Mouse (Mus musculus): ENCODE measurements at regions not wholly inside any gene's neighbourhood (a gene's known extent, or its start where the extent isn't known, plus 50 kb on each side); places are given as distances from the start of the nearest gene placed in this dataset.
"Not testable (repeated sequence)": the region's sequence is repeated elsewhere in the genome, so short reads cannot be mapped to it uniquely, and the experiment has no call there.

DNA sequence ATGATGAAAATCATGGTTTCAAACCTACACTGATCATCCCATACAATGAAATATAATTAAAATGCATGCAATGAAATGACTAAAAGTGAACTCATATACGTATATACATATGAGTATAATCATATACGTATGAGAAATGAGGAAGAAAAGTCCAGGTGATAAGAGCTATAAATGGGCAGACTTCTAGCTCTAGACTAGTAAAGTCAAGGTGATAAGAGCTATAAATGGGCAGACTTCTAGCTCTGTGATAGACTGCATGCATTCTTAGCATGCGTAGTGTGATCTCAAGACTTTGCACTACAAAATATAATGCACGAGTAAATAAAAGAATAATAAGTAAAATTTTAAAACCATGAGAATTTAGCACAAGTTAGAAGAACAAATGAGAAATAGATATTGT is 606.2 kb upstream of the Gpc5 start:
- no peaks in the 10 kb centered on the region for H3K9me3 ChIP-seq
- no peak overlapping the region for H3K4me2 ChIP-seq (replicated peaks)
- ATAC-seq: peak; percentile 56; the same call in 1 of the 2 replicates
- 87% methylated on average over 4 of the region's 4 CpGs for WGBS
- H3K27ac ChIP-seq: no peak overlapping the region
- no peaks in the 10 kb centered on the region for H3K27me3 ChIP-seq (replicated peaks)
- H3K4me1 ChIP-seq (replicated peaks): no peaks in the 10 kb centered on the region
- no peak overlapping the region for H3K4me3 ChIP-seq (replicated peaks)
- H3K9ac ChIP-seq: no peak overlapping the region
- no peaks in the 10 kb centered on the region for H3K36me3 ChIP-seq

DNA sequence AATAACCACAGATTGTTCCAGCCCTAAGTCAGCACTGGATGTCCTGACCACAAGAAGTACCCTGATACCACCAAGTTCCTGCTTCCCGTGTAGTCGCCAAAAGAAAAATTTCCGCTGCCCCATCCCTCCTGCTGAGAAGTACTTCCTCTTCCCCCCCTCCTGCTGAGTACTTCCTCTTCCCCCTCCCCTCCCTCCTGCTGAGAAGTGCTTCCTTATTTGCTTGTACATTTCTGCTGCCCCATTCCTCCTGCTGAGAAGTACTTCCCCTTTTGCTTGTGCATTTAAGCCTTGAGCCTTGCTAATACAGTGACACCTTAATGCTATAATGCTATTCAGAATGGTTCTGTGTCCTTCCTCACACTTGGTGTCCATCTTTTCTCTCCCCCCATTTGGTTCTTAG is 598.6 kb upstream of the Gpc5 start:
- not testable (repeated sequence) for H3K27me3 ChIP-seq (replicated peaks); H3K27ac ChIP-seq; H3K36me3 ChIP-seq; H3K9ac ChIP-seq; H3K4me2 ChIP-seq (replicated peaks); ATAC-seq; H3K4me1 ChIP-seq (replicated peaks); H3K9me3 ChIP-seq; H3K4me3 ChIP-seq (replicated peaks)
- WGBS: 98% methylated on average over 3 of the region's 3 CpGs

DNA sequence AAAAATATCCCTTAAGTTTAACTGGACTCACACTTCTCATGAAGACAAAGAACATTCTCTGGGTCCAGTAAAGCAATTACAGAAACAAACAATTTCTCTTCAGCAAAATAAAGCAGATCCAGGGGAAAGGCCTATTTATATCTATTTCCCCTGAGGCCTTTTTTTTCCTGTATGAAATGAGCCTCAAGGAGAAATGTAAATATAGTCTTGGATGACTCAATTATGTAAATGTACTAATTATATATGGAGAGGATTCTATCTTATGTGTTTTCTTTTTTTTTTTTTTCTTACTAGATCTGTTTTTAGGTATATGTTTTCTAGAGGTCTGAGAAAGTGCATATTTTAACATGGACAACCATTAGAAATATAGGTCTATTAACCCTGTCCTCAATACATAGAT is 587.0 kb upstream of the Gpc5 start:
- Histone ChIP-seq H3K9ac (no peak overlapping the region), H3K27me3 (replicated peaks) (no peaks in the 10 kb centered on the region), H3K4me2 (replicated peaks) (no peak overlapping the region), H3K36me3 (no peaks in the 10 kb centered on the region), H3K27ac (no peak overlapping the region), H3K9me3 (no peaks in the 10 kb centered on the region), H3K4me3 (replicated peaks) (no peak overlapping the region), H3K4me1 (replicated peaks) (no peaks in the 10 kb centered on the region)
- ATAC-seq: no peak

DNA sequence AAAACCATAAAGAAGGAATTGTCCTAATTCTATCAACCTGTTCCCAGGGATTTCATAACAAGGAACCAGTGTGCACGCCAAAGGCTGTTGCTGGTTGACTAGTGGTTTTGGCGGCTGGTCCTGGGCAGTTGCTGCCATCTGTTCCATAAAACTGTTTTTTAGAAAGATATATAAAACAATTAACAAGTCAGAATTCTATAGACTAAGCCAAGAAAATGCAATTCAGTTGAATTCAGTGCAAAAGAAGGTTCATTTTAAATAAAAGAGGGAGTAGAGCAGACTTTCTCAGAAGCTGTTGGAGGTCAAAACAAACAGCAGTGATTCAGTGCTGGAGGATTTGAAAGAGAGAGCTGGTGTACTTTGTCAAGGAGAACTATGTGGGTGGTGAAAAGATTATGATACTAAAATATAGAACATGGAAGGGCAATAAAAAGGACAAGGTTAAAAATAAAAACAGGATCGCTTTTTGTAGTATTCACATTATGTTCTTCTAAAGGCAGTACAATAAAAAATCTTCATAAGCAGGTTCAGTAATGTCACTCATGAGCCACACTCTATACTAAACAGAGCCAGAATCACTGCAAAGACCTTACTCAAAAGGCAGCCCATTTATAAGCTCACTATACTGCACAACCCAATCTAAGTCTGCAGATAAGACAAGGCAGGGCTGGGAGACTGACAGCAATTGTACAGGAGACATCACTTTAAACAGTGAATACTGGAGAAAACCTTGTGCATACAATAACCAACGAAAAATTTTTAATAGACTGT is 543.9 kb upstream of the Gpc5 start:
- Histone ChIP-seq H3K4me3 (replicated peaks) (no peak overlapping the region), H3K4me1 (replicated peaks) (no peaks in the 10 kb centered on the region), H3K27ac (no peak overlapping the region), H3K27me3 (replicated peaks) (no peaks in the 10 kb centered on the region), H3K36me3 (no peaks in the 10 kb centered on the region), H3K4me2 (replicated peaks) (no peak overlapping the region), H3K9ac (no peak overlapping the region), H3K9me3 (no peaks in the 10 kb centered on the region)
- 79% methylated on average over 4 of the region's 4 CpGs for WGBS
- ATAC-seq: no peak

DNA sequence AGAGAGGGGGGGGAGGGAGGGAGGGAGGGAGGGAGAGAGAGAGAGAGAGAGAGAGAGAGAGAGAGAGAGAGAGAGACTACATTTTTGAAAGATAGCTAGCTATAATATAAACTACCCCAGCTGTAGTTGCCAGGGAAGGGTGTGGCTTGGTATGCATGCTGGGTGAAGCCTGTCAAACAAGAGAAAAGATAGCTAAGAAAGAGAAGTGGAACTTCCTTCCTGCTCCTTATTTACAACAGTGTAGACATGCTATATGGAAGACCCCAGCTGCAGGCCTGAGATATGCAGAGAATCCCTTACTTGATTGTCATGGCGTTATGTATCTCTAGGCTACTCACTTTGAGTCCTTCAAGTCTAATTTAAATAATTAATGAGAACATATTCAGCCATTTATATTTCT is 542.9 kb upstream of the Gpc5 start:
- Histone ChIP-seq H3K9me3 (no peaks in the 10 kb centered on the region), H3K4me3 (replicated peaks) (no peak overlapping the region), H3K27me3 (replicated peaks) (no peaks in the 10 kb centered on the region), H3K4me2 (replicated peaks) (no peak overlapping the region), H3K4me1 (replicated peaks) (no peaks in the 10 kb centered on the region), H3K36me3 (no peaks in the 10 kb centered on the region), H3K27ac (no peak overlapping the region), H3K9ac (no peak overlapping the region)
- WGBS: 94% methylated on average over 1 of the region's 1 CpGs
- no peak for ATAC-seq

DNA sequence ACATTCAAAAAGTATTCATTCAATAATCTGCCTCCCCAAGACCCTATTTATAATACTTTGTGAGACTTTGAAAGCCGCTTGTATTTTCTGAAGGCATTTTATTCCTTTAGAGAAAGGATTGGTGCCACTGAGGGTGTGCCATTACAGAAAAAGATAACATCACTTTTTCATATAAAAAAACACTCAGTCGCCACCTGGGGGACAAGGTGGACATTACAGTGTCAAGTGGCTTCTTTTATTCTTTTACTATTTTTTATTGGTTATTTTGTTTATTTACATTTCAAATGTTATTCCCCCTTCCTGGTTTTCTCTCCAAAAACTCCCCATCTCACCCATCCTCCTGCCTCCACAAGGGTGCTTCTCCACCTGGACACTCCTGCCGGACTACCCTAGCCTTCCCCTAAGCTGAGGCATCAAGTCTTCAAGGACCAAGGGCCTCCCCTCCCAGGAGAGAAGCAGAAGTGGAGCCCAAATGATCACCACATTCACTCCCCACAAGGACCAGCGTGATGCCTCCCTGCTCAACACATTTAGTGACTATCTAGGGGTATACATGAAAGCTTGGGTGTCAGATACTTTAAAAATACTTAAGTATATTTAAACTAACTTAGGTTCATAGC is 525.5 kb upstream of the Gpc5 start:
- no peak for ATAC-seq

DNA sequence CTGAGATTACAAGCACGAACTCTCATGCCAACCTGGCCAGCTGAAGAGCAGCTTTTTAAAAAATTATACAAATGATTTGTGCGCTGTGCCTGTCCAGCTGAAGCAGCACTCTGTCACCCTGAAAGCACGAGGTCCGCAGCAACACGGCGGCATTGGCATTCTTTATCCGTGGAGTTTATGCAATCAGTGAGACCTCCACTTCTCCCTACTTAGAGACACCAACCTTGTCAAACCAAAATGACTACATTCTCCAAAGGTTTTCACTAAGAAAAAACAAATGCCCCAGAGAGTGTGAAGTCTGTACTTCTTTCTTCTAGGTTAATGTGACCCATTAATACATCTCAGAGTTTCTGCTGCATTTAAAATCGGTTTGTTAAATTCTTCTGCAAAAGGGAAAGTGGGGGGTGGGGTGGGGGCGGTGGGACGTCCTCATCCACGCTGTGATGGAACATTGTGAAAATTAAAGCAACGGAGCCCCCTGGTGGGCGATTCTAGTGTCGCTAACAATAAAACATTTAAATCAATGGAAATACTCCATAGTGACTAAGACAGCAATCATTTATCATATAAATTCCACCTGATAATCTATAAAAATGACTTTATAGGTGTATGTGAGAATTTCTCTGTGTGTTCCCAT is 524.2 kb upstream of the Gpc5 start:
- no peak for ATAC-seq
- H3K4me2 ChIP-seq (replicated peaks): peak overlapping the region; percentile 30
- WGBS: 18% methylated on average over 14 of the region's 14 CpGs

More for the DNA sequence above, 525.5 kb upstream of the Gpc5 start:
- H3K36me3 ChIP-seq: no peaks in the 10 kb centered on the region
- H3K27ac ChIP-seq: no peak overlapping the region
- no peak overlapping the region for H3K4me2 ChIP-seq (replicated peaks)
- no peak overlapping the region for H3K4me3 ChIP-seq (replicated peaks)
- no peak overlapping the region for H3K9ac ChIP-seq
- 56% methylated on average over 4 of the region's 4 CpGs for WGBS
- H3K4me1 ChIP-seq (replicated peaks): no peaks in the 10 kb centered on the region
- H3K9me3 ChIP-seq: no peaks in the 10 kb centered on the region
- no peaks in the 10 kb centered on the region for H3K27me3 ChIP-seq (replicated peaks)

DNA sequence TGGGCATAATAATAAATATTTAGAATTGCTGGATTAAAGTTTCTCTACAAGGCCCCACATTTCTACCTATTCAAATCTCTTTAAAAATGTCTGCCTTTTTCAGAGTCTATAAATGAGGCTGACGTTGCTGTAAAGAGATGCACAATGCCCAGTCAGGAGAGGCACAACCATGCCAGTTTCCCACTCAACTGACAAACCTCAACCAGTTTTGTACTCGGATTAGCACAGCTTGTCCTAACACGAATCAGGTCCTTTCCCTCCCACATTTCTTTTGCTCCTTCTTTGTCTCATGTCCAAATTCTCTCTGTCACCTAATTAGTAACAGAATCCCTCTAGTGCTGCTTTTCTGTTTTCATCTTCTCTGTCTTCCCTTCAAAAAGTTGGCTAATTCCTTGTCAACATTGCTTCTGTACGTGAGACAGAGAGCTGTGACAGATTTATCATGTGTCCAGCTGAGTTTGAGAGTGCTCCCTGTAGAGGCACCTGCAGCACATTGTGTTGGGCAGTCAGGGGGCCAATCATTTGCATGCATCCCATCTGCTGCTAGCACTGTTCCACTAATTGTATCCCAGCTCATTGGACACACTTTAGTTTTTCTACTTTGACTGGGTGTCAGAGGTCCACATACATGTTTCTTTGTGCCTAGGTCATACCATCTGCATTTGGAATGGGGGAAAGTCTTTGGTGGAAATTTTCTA is 504.5 kb upstream of the Gpc5 start:
- Histone ChIP-seq H3K4me1 (replicated peaks) (no peaks in the 10 kb centered on the region), H3K36me3 (no peaks in the 10 kb centered on the region), H3K9ac (no peak overlapping the region), H3K27me3 (replicated peaks) (no peaks in the 10 kb centered on the region), H3K4me3 (replicated peaks) (no peak overlapping the region), H3K4me2 (replicated peaks) (no peak overlapping the region), H3K27ac (no peak overlapping the region), H3K9me3 (no peaks in the 10 kb centered on the region)
- ATAC-seq: no peak
- WGBS: 51% methylated on average over 4 of the region's 4 CpGs

More for the DNA sequence above, 524.2 kb upstream of the Gpc5 start:
- Histone ChIP-seq H3K4me1 (replicated peaks) (no peaks in the 10 kb centered on the region), H3K27me3 (replicated peaks) (no peaks in the 10 kb centered on the region), H3K36me3 (no peaks in the 10 kb centered on the region), H3K9me3 (no peaks in the 10 kb centered on the region), H3K4me3 (replicated peaks) (0 out of 2 replicates have a peak overlapping the region, but pooled peaks have one; percentile 3), H3K9ac (no peak overlapping the region), H3K27ac (no peak overlapping the region)

DNA sequence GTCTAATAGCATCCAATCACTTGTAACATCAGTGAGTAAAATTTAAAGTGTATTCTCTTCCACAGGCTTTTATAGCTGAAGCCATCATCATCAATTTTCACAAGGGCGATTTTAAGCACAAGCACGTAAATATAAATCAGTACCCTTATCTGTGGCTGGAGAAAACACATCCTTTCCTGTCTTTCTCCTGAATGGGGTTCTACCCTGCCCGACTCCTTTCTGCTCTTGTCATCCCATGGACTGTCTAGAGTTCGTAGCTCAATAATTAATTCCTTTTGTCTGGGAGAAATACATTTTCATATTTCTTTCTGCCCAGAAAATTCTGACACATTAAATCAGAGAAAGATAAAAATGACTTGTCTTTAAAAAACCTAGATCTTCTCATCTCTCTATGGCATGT is 482.7 kb upstream of the Gpc5 start:
- H3K27ac ChIP-seq: no peak overlapping the region
- H3K4me1 ChIP-seq (replicated peaks): no peaks in the 10 kb centered on the region
- no peak overlapping the region for H3K9ac ChIP-seq
- no peaks in the 10 kb centered on the region for H3K27me3 ChIP-seq (replicated peaks)
- 56% methylated on average over 4 of the region's 4 CpGs for WGBS
- no peaks in the 10 kb centered on the region for H3K9me3 ChIP-seq
- H3K4me2 ChIP-seq (replicated peaks): no peak overlapping the region
- ATAC-seq: no peak
- no peaks in the 10 kb centered on the region for H3K36me3 ChIP-seq
- H3K4me3 ChIP-seq (replicated peaks): no peak overlapping the region

DNA sequence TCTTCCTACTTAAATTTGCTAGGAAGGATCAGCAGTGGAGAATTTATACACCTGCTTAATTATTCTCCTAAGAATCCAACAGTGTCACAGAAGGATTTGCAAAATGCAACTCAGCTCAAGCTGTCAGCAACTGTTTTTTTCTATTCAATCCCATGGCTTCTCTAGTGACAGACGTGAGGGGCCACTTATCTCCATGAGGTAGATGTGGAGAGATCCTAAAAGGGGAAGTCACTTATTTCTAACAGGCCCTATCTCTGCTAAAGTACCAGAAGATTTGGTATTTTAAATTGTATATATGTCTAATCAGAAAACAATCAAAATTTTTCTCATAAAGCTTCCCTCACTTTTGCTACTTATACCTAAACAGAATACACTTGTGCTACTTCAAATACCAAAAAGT is 479.6 kb upstream of the Gpc5 start:
- Histone ChIP-seq H3K4me1 (replicated peaks) (no peaks in the 10 kb centered on the region), H3K27ac (no peak overlapping the region), H3K36me3 (no peaks in the 10 kb centered on the region), H3K9me3 (no peaks in the 10 kb centered on the region), H3K4me2 (replicated peaks) (no peak overlapping the region), H3K4me3 (replicated peaks) (no peak overlapping the region), H3K27me3 (replicated peaks) (no peaks in the 10 kb centered on the region), H3K9ac (no peak overlapping the region)
- ATAC-seq: no peak
- 63% methylated on average over 1 of the region's 1 CpGs for whole genome bisulfite sequencing

DNA sequence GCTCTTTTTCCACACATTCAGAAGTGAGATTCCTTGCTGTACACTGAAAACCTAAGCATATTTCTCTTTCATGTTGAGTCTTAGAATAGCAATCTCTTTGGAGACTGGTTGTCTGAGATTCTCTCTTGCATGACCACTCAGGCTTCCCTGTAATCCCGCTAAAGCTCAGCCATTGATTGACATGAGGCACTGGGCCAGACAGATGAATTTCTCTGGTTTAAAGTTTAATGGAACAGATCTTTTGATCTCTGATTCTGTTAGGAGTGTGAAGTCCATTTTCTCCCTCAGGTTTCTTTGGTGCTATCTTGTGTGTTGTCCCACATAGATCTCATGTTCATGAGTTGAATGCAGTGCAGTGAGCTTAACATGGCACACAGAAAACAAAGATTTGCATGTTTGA is 435.4 kb upstream of the Gpc5 start:
- H3K27me3 ChIP-seq (replicated peaks): no peaks in the 10 kb centered on the region
- H3K36me3 ChIP-seq: no peaks in the 10 kb centered on the region
- ATAC-seq: no peak
- 73% methylated on average over 1 of the region's 1 CpGs for WGBS
- no peaks in the 10 kb centered on the region for H3K9me3 ChIP-seq
- no peak overlapping the region for H3K27ac ChIP-seq
- no peak overlapping the region for H3K9ac ChIP-seq
- no peak overlapping the region for H3K4me2 ChIP-seq (replicated peaks)
- H3K4me3 ChIP-seq (replicated peaks): no peak overlapping the region
- no peaks in the 10 kb centered on the region for H3K4me1 ChIP-seq (replicated peaks)

DNA sequence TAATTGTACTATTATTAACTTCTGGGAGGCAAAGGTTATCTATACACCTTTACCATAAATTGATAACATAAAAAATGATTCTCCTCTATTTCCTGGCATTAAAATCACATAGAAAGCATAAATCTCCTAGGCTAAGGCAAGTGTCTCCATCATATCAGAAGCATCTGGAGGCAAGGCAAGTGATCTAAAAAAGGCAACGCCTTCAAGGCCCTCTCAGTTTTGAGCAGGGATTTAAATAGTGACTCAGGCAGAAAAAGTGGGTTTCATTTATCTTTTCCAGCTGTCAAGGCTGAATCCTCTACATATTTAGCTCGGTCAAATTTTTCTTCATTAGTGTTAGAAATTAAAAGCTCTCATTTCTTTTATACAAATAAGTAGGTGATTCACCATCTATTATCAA is 430.0 kb upstream of the Gpc5 start:
- no peaks in the 10 kb centered on the region for H3K9me3 ChIP-seq
- H3K4me3 ChIP-seq (replicated peaks): no peak overlapping the region
- H3K4me2 ChIP-seq (replicated peaks): no peak overlapping the region
- ATAC-seq: no peak
- WGBS: 68% methylated on average over 2 of the region's 2 CpGs
- H3K27ac ChIP-seq: no peak overlapping the region
- no peak overlapping the region for H3K9ac ChIP-seq
- no peaks in the 10 kb centered on the region for H3K36me3 ChIP-seq
- no peaks in the 10 kb centered on the region for H3K27me3 ChIP-seq (replicated peaks)
- H3K4me1 ChIP-seq (replicated peaks): no peaks in the 10 kb centered on the region

All from intestine, embryonic 15.5 days (tissue).